Mouse (Mus musculus) cerebellum, adult 2 months (tissue): Measurements from ENCODE around the gene Igfbp4.

Source experiments
- CTCF ChIP-seq: fragments of 200-500 bp; IDR thresholded peaks from 2 replicates; pipeline ENCODE4 v1.5.1; 2011; ENCODE audit warnings: low read depth, mild to moderate bottlenecking, control low read depth, low read length, moderate library complexity, borderline replicate concordance; ENCODE audit not compliant: insufficient read depth
- POLR2A ChIP-seq: fragments of 200-500 bp; IDR thresholded peaks from 2 replicates; pipeline ENCODE4 v1.6.1; 2011; ENCODE audit warnings: low read length, control low read depth, borderline replicate concordance; ENCODE audit not compliant: insufficient read depth

- TF ChIP-seq CTCF, result no peak
- TF ChIP-seq POLR2A, result no peak
Measured at GRCm38 (mm10) chr11:99042834-99043431, 1.9 kb downstream of the Igfbp4 start.
